Mouse (Mus musculus) lung, postnatal 14 days (tissue): ENCODE measurements around the gene Trim34a.
A peak's percentile ranks its signal among the peaks of the same experiment; 100 is the strongest.
"Not testable (repeated sequence)": the region's sequence is repeated elsewhere in the genome, so short reads cannot be mapped to it uniquely, and the experiment has no call there.

Experiments used
- DNase-seq: peaks from one replicate; pipeline ENCODE4 v3.0.0; 2021

The Trim34a gene

GRCm38 (mm10) chr7:104244287-104245181 is at the start of gene Trim34a:
Trim34a (plus strand) TSS chr7:104244457.
- DNase-seq = peak; percentile 65

- DNase-seq = no peak
Observed at GRCm38 (mm10) chr7:104195885-104196284, 48.4 kb upstream of the Trim34a start, which contains the start of gene Olfr649. Olfr649 (minus strand) TSS chr7:104195985.

- DNase-seq = peak; percentile 82
Observed at GRCm38 (mm10) chr7:104199822-104200221, 44.4 kb upstream of the Trim34a start.

- no peak for DNase-seq
Observed at GRCm38 (mm10) chr7:104206197-104206596, 38.1 kb upstream of the Trim34a start.

GRCm38 (mm10) chr7:104216011-104216535 is 28.2 kb upstream of the Trim34a start:
- no peak for DNase-seq

GRCm38 (mm10) chr7:104217881-104218280 is 26.4 kb upstream of the Trim34a start:
- no peak for DNase-seq

- DNase-seq = peak; percentile 84
Observed at GRCm38 (mm10) chr7:104218701-104219569, 25.3 kb upstream of the Trim34a start, which contains the start of gene Trim6. Trim6 (plus strand) TSS chr7:104218793.

GRCm38 (mm10) chr7:104231203-104231602 is 13.1 kb upstream of the Trim34a start:
- peak; percentile 57 for DNase-seq

- no peak for DNase-seq
Observed at GRCm38 (mm10) chr7:104240857-104241256, 3.4 kb upstream of the Trim34a start.

GRCm38 (mm10) chr7:104243616-104244015 is 641 bp upstream of the Trim34a start:
- no peak for DNase-seq

GRCm38 (mm10) chr7:104260380-104260779 is 16.1 kb downstream of the Trim34a start:
- not testable (repeated sequence) for DNase-seq

- not testable (repeated sequence) for DNase-seq
Observed at GRCm38 (mm10) chr7:104265335-104265734, 21.1 kb downstream of the Trim34a start.

- DNase-seq = not testable (repeated sequence)
Observed at GRCm38 (mm10) chr7:104279361-104279760, 35.1 kb downstream of the Trim34a start.

GRCm38 (mm10) chr7:104287576-104288443 is 43.6 kb downstream of the Trim34a start, which contains the start of gene Trim5:
Trim5 (minus strand) TSS chr7:104288094.
- DNase-seq = peak; percentile 9

- no peak for DNase-seq
Observed at GRCm38 (mm10) chr7:104290641-104291040, 46.4 kb downstream of the Trim34a start.

GRCm38 (mm10) chr7:104291638-104292400 is 47.6 kb downstream of the Trim34a start:
- no peak for DNase-seq
